Mouse (Mus musculus): ENCODE results near the gene Sncg.
"Not testable (repeated sequence)": the region's sequence is repeated elsewhere in the genome, so short reads cannot be mapped to it uniquely, and the experiment has no call there.

The Sncg gene

GRCm38 (mm10) chr14:34370921-34371320, 3.7 kb downstream of the Sncg start:
- no peak for DNase-seq (ENCODE audit: inconsistent age in 2 of 2, low spot score in 1 of 2)

DNA sequence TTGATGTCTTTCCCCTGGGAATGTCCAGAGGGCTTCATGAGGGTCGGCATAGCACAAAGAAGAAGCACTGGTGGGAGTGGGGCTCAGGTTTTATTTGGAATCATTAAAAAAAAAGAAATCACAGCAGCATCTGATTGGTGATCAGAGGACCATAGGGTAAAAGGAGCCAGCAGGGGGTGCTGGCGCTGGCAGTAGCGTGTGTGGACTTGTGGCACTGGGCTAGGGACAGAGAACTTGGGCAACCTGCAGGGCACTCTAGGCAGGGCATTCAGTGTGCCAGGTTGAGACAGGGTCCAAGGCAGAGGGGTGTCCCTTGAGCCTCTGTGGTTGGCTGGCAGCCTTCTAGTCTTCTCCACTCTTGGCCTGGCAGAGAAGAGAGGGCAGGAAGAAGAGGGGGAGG, 4.4 kb downstream of the Sncg start:
- DNase-seq (ENCODE audit: inconsistent age in 2 of 2, low spot score in 1 of 2) = no peak

GRCm38 (mm10) chr14:34365147-34365507, 9.5 kb downstream of the Sncg start:
- DNase-seq (ENCODE audit: inconsistent age in 2 of 2, low spot score in 1 of 2) = no peak

DNA sequence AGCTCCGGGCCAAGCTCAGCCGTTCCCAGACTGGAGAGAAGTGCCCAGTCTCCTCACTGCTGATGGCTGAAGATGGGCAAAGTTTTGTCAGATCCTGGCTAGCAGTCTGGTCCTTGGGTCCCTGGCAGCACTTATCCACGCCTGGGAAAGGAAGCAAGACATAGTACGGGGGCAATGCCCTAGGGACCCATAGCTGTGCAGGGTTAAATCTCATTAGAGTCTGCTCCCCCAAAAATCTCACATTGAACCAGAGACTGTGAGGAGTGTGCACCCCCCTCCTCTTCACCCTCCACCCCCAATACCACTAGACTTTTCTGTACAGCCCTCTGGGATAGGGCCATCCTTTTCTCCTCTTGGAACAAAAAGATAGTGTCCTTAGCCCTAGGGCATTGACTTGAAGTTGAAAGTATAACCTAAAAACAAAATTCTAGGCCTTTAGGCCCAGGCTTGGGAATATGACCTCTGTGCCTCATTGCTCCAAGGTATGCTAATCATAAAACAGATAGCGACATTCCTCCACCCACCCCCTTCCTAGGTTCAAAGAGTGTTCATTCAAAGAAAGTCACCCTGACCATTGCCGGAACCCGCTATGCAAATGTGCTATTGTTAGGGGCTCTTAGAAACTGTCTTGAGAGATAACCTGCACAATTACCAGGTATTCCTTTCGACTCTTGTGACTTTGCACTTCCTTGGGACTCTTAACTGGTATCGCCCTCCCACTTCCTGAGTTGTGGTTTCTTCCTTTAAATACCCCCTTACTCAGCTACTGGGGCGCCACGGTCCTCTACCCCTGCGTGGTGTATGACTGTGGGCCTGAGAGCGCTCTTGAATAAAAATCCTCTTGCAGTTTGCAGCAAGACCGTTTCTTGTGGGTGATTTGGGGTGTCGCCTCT, 10.1 kb downstream of the Sncg start:
- not testable (repeated sequence) for DNase-seq (ENCODE audit: inconsistent age in 2 of 2, low spot score in 1 of 2)

DNA sequence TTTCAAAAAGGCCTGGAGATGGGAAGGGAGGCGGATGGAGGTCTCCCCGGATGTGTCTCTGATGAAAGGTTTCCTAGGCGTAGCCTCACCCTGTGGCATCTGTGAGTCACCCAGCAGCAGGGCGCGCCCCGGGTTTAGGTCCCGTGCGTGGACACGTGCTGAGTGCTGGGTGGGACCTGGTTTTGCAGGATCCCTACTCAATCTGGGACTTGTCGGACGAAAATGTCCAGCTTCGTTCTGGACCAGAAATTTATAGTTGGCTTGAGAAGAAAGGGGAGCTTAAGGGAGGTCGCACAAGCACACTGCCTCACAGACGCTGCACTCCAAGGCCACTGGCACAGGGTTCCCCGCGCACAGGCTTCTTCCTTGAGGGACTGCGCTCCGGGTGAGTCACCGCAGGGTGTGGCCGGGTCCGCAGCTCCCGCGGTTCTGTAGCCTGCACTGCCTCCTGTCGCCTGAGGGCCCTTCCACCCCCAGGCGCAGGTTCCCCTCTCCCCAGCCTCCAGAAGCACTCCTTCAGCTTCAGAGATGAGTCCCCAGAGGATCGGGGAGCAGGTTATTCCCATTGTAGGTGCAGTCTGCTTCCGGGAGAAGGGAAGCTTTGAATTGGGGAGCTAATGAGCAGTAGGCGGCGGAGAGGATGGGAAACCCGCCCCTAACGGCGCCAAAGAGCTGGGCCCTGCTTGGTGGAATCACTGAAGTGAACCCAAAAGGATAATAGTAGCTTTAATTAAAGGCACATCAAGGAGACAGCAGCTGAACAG, 10.9 kb downstream of the Sncg start:
- DNase-seq (ENCODE audit: inconsistent age in 2 of 2, low spot score in 1 of 2) = peak; percentile 91 to 97

GRCm38 (mm10) chr14:34362726-34363445, 11.7 kb downstream of the Sncg start:
- DNase-seq (ENCODE audit: inconsistent age in 2 of 2, low spot score in 1 of 2) = peak; percentile 87 to 94

- DNase-seq (ENCODE audit: inconsistent age in 2 of 2, low spot score in 1 of 2) = no peak
These were observed 12.5 kb downstream of the Sncg start for GRCm38 (mm10) chr14:34362135-34362534.

GRCm38 (mm10) chr14:34360251-34360650, 14.3 kb downstream of the Sncg start:
- DNase-seq (ENCODE audit: inconsistent age in 2 of 2, low spot score in 1 of 2) = no peak

- DNase-seq (ENCODE audit: inconsistent age in 2 of 2, low spot score in 1 of 2) = no peak
These were observed 14.8 kb downstream of the Sncg start for GRCm38 (mm10) chr14:34359676-34360244.

- DNase-seq (ENCODE audit: inconsistent age in 2 of 2, low spot score in 1 of 2) = no peak
These were observed 16.7 kb downstream of the Sncg start for GRCm38 (mm10) chr14:34357671-34358455.

GRCm38 (mm10) chr14:34355301-34355700, 19.3 kb downstream of the Sncg start, which contains the start of gene Fam25c:
Gene Fam25c, minus strand, starts transcription at chr14:34355433.
- DNase-seq (ENCODE audit: inconsistent age in 2 of 2, low spot score in 1 of 2) = no peak

GRCm38 (mm10) chr14:34354456-34354855, 20.1 kb downstream of the Sncg start:
- no peak for DNase-seq (ENCODE audit: inconsistent age in 2 of 2, low spot score in 1 of 2)

- no peak for DNase-seq (ENCODE audit: inconsistent age in 2 of 2, low spot score in 1 of 2)
These were observed 21.3 kb downstream of the Sncg start for GRCm38 (mm10) chr14:34353326-34353725.

- no peak for DNase-seq (ENCODE audit: inconsistent age in 2 of 2, low spot score in 1 of 2)
These were observed 22.1 kb downstream of the Sncg start for GRCm38 (mm10) chr14:34352523-34352922.

- DNase-seq (ENCODE audit: inconsistent age in 2 of 2, low spot score in 1 of 2) = no peak
These were observed 22.9 kb downstream of the Sncg start for GRCm38 (mm10) chr14:34351660-34352059.

DNA sequence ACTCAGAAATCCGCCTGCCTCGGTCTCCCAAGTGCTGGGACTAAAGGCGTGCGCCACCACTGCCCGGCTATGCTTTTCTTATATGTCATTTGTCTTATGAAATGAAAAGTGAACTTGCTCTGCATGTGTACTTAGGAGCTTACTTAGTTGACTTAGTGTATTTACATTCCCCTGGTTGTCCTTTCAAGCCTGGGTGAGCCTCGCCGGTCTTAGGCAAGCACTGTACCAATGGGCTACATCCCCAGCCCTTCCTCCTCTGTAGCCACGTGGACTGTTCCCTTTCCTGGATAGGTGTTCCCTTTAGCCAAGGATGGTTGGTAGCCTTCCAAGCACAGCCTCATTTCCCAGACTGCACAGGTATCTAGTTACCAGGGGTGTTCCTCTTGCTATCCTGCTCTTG, 25.6 kb downstream of the Sncg start:
- DNase-seq (ENCODE audit: inconsistent age in 2 of 2, low spot score in 1 of 2) = no peak

DNA sequence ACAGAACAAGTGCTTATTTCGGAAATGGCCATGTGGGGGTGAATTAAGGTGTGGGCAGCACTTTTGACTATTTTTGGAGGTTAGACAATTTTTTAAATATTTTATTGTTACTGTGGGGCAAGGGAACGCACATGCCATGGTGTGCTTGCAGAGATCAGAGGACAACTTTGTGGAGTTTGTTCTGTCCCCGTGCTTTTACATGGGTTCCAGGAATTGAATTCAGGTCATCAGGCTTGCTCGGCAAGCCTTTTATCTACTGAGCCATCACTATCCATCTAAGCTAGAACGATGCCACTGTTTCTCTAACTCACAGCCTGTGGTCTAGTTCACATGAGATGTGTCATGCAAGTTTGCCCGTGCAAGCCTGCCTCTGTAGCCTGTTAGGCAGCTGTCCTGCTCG, 26.3 kb downstream of the Sncg start:
- DNase-seq (ENCODE audit: inconsistent age in 2 of 2, low spot score in 1 of 2) = no peak

DNA sequence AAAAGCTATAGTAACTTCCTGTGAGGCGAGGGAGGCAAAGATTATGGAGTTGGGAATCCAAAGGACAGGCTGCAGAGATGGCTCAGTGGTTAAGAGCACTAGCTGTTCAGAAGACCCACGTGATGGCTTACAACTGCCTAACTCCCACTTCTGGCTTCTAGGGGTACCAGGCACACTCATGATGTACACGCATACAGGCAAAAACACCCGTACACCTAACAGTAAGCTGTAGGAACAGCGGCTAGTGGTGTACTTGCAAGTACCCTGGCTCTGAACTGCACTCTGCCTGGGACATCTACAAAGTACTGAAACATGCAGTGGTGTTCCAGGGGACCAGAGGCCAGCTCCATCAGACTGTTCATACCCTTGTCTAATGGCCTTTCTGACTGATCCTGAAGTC, 27.5 kb downstream of the Sncg start:
- DNase-seq (ENCODE audit: inconsistent age in 2 of 2, low spot score in 1 of 2) = no peak

- no peak for DNase-seq (ENCODE audit: inconsistent age in 2 of 2, low spot score in 1 of 2)
These were observed 28.6 kb downstream of the Sncg start for GRCm38 (mm10) chr14:34345771-34346566.

DNA sequence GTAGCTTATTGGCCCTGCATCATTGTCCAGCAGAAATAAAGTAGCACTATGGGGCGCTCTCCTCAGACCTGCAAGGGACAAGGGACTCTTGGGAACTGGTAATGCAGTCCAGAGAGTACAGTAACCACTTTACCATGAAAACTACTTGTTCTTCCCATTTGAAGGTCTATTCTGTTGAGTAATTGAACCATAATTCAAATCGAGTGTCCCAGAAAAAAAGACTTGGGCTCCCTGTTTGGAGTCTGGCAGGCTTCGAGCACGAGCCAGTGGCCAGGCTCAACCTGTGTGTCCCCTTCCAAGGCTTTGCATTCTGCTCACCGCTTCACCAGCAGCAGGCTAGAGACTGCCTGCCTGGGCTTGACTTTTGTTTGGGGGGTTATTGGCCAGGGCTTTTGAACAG, 30.2 kb downstream of the Sncg start:
- DNase-seq (ENCODE audit: inconsistent age in 2 of 2, low spot score in 1 of 2) = peak in 1 of 2 experiments; percentile 69
